Mouse (Mus musculus) spleen, adult 2 months (tissue): ENCODE results near the gene Pi4ka.

Source experiments
- CTCF ChIP-seq: fragments of 200-500 bp; IDR thresholded peaks from 2 replicates; pipeline ENCODE4 v1.5.1; 2011; ENCODE audit warnings: mild to moderate bottlenecking, inconsistent platforms; ENCODE audit not compliant: insufficient read depth, insufficient read length, insufficient replicate concordance; ENCODE audit errors: extremely low read depth
- POLR2A ChIP-seq: fragments of 200-500 bp; IDR thresholded peaks from 2 replicates; pipeline ENCODE4 v1.6.1; 2011; ENCODE audit warnings: low read depth, low read length, inconsistent platforms

GRCm38 (mm10) chr16:17321481-17321880 is 84.6 kb downstream of the Pi4ka start:
- no peak for TF ChIP-seq CTCF
- TF ChIP-seq POLR2A, result no peak
